Mouse (Mus musculus) lung, postnatal 10 days (tissue): ENCODE measurements around the gene Npr1.

Experiments used
- DNase-seq: peaks from one replicate; pipeline ENCODE4 v3.0.0; 2021

Npr1 gene

GRCm38 (mm10) chr3:90465686-90466310 is at the start of gene Npr1:
TSS of gene Npr1 (minus strand) at chr3:90465866.
- peak; percentile 81 for DNase-seq

- DNase-seq: peak; percentile 76
These were observed 49.6 kb upstream of the Npr1 start for GRCm38 (mm10) chr3:90515242-90515641.

GRCm38 (mm10) chr3:90514691-90515090 is 49.0 kb upstream of the Npr1 start:
- DNase-seq: peak; percentile 88

GRCm38 (mm10) chr3:90513796-90514590 is 48.3 kb upstream of the Npr1 start, which contains the start of the genes S100a1 and S100a13:
TSS of gene S100a1 (minus strand) at chr3:90514392.
TSS of gene S100a13 (plus strand) at chr3:90514435.
- DNase-seq: peak; percentile 89

GRCm38 (mm10) chr3:90512948-90513642 is 47.4 kb upstream of the Npr1 start:
- no peak for DNase-seq

GRCm38 (mm10) chr3:90512276-90512675 is 46.6 kb upstream of the Npr1 start:
- no peak for DNase-seq

- DNase-seq: no peak
These were observed 44.1 kb upstream of the Npr1 start for GRCm38 (mm10) chr3:90509747-90510123.

- peak; percentile 100 for DNase-seq
These were observed 43.5 kb upstream of the Npr1 start, which contains the start of gene Chtop for GRCm38 (mm10) chr3:90508950-90509746. TSS of gene Chtop (minus strand) at chr3:90509498.

GRCm38 (mm10) chr3:90508287-90508949 is 42.8 kb upstream of the Npr1 start:
- DNase-seq: no peak

GRCm38 (mm10) chr3:90506362-90506761 is 40.7 kb upstream of the Npr1 start:
- DNase-seq: no peak

- DNase-seq: peak; percentile 69
These were observed 39.5 kb upstream of the Npr1 start for GRCm38 (mm10) chr3:90505216-90505615.

GRCm38 (mm10) chr3:90503444-90503843 is 37.8 kb upstream of the Npr1 start:
- DNase-seq: no peak

GRCm38 (mm10) chr3:90497597-90497996 is 31.9 kb upstream of the Npr1 start:
- DNase-seq: no peak

- DNase-seq: no peak
These were observed 30.3 kb upstream of the Npr1 start for GRCm38 (mm10) chr3:90495850-90496525.

- no peak for DNase-seq
These were observed 28.3 kb upstream of the Npr1 start for GRCm38 (mm10) chr3:90493831-90494540.

GRCm38 (mm10) chr3:90491350-90491749 is 25.7 kb upstream of the Npr1 start:
- DNase-seq: peak; percentile 71

GRCm38 (mm10) chr3:90490696-90491256 is 25.1 kb upstream of the Npr1 start, which contains the start of gene Snapin:
TSS of gene Snapin (minus strand) at chr3:90491033.
- DNase-seq: peak; percentile 99

- DNase-seq: no peak
These were observed 22.9 kb upstream of the Npr1 start for GRCm38 (mm10) chr3:90488576-90488975.

GRCm38 (mm10) chr3:90486998-90487397 is 21.3 kb upstream of the Npr1 start:
- no peak for DNase-seq
